Mouse (Mus musculus): ENCODE results near the gene 1700092M07Rik.

1700092M07Rik gene

DNA sequence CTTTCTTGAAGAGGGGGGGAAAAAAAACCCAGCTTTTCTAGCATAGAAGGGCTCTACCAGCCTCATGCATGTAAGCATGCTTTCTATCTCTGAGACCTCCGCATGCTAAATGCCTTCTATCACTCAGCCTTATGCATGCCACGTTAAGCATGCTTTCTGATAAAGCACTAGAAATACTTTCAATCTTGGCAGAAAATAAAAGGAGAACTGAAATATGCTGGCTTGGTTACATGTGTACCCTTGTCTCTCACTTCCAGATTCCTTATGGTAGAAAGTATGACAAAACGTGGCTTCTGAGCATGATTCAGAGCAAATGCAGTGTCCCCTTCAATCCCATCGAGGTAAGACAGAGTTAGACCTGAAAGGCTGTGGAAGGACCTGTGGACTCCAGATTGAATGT lies 22.8 kb downstream of the 1700092M07Rik start:
- TF ChIP-seq POU5F1 (IDR thresholded peaks at IDR 0.05; ENCODE audit: borderline replicate concordance, low read length) (no peak), NANOG (IDR thresholded peaks at IDR 0.05; ENCODE audit: borderline replicate concordance, low read length) (no peak), CTCF (conservative IDR thresholded peaks at IDR 0.05; ENCODE audit: low read length) (no peak)
- no peaks in the 10 kb centered on the region for H3K27me3 ChIP-seq (ENCODE audit: insufficient read depth, low read length)
- peaks cover 29% of the 10 kb centered on the region for H3K4me1 ChIP-seq (replicated peaks; ENCODE audit: low read depth, low read length)
- H3K9me3 ChIP-seq (ENCODE audit: low read length) = peaks cover 8% of the 10 kb centered on the region; the same call in 1 of the 2 replicates
- H3K4me3 ChIP-seq (replicated peaks; ENCODE audit: low read length) = no peak overlapping the region
- peaks cover 72% of the 10 kb centered on the region for H3K36me3 ChIP-seq (ENCODE audit: insufficient read depth, low read length)

- TF ChIP-seq POU5F1 (IDR thresholded peaks at IDR 0.05; ENCODE audit: borderline replicate concordance, low read length) (no peak), CTCF (conservative IDR thresholded peaks at IDR 0.05; ENCODE audit: low read length) (no peak), NANOG (IDR thresholded peaks at IDR 0.05; ENCODE audit: borderline replicate concordance, low read length) (no peak)
- peaks cover 8% of the 10 kb centered on the region; the same call in 1 of the 2 replicates for H3K9me3 ChIP-seq (ENCODE audit: low read length)
- peaks cover 20% of the 10 kb centered on the region for H3K4me1 ChIP-seq (replicated peaks; ENCODE audit: low read depth, low read length)
- peaks cover 92% of the 10 kb centered on the region for H3K36me3 ChIP-seq (ENCODE audit: insufficient read depth, low read length)
- no peak overlapping the region for H3K4me3 ChIP-seq (replicated peaks; ENCODE audit: low read length)
- H3K27me3 ChIP-seq (ENCODE audit: insufficient read depth, low read length) = no peaks in the 10 kb centered on the region
These were observed 25.0 kb downstream of the 1700092M07Rik start for GRCm38 (mm10) chr19:8765562-8765961.

- no peaks in the 10 kb centered on the region for H3K27me3 ChIP-seq (ENCODE audit: insufficient read depth, low read length)
- peaks cover 44% of the 10 kb centered on the region for H3K4me1 ChIP-seq (replicated peaks; ENCODE audit: low read depth, low read length)
- peaks cover 71% of the 10 kb centered on the region for H3K36me3 ChIP-seq (ENCODE audit: insufficient read depth, low read length)
- peak within 1 kb of the TSS; percentile 98 for H3K4me3 ChIP-seq (replicated peaks; ENCODE audit: low read length)
- TF ChIP-seq NANOG (IDR thresholded peaks at IDR 0.05; ENCODE audit: borderline replicate concordance, low read length) = no peak
- TF ChIP-seq CTCF (conservative IDR thresholded peaks at IDR 0.05; ENCODE audit: low read length) = no peak
- no peak for TF ChIP-seq POU5F1 (IDR thresholded peaks at IDR 0.05; ENCODE audit: borderline replicate concordance, low read length)
- H3K9me3 ChIP-seq (ENCODE audit: low read length) = peaks cover 1% of the 10 kb centered on the region; the same call in 1 of the 2 replicates
These were observed 30.2 kb downstream of the 1700092M07Rik start, which contains the start of gene Tmem223 for GRCm38 (mm10) chr19:8770567-8771270. Gene Tmem223 (plus strand): TSS chr19:8770996.

GRCm38 (mm10) chr19:8772996-8773395 lies 32.5 kb downstream of the 1700092M07Rik start:
- Histone ChIP-seq H3K4me1 (replicated peaks; ENCODE audit: low read depth, low read length) (peaks cover 58% of the 10 kb centered on the region), H3K36me3 (ENCODE audit: insufficient read depth, low read length) (peaks cover 61% of the 10 kb centered on the region), H3K4me3 (replicated peaks; ENCODE audit: low read length) (peak overlapping the region; percentile 92), H3K27me3 (ENCODE audit: insufficient read depth, low read length) (no peaks in the 10 kb centered on the region), H3K9me3 (ENCODE audit: low read length) (no peaks in the 10 kb centered on the region)
- no peak for TF ChIP-seq NANOG (IDR thresholded peaks at IDR 0.05; ENCODE audit: borderline replicate concordance, low read length)
- TF ChIP-seq CTCF (conservative IDR thresholded peaks at IDR 0.05; ENCODE audit: low read length) = no peak
- no peak for TF ChIP-seq POU5F1 (IDR thresholded peaks at IDR 0.05; ENCODE audit: borderline replicate concordance, low read length)

DNA sequence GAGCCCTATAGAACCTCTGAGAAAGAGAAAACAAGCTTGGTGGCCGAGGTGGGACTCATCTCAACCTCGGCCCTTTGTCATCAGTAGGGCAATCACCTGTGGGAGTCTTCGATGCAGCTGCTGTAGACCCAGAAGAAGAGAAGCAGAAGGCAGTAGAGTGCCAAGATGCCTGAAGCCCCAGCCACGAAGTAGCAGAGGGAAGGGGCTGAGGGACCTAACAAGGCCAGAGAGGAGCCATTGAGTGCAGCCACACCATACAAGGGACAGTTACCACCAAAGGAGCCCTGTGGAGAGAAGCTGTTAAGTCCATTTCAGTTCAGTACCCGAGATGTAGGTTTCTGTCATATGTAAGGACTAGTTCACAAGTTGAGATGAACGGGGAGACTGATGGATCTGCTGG lies 32.9 kb downstream of the 1700092M07Rik start:
- Histone ChIP-seq H3K27me3 (ENCODE audit: insufficient read depth, low read length) (no peaks in the 10 kb centered on the region), H3K4me3 (replicated peaks; ENCODE audit: low read length) (peak overlapping the region; percentile 92), H3K9me3 (ENCODE audit: low read length) (no peaks in the 10 kb centered on the region), H3K36me3 (ENCODE audit: insufficient read depth, low read length) (peaks cover 61% of the 10 kb centered on the region), H3K4me1 (replicated peaks; ENCODE audit: low read depth, low read length) (peaks cover 58% of the 10 kb centered on the region)
- TF ChIP-seq CTCF (conservative IDR thresholded peaks at IDR 0.05; ENCODE audit: low read length) (no peak), NANOG (IDR thresholded peaks at IDR 0.05; ENCODE audit: borderline replicate concordance, low read length) (no peak), POU5F1 (IDR thresholded peaks at IDR 0.05; ENCODE audit: borderline replicate concordance, low read length) (no peak)

- Histone ChIP-seq H3K9me3 (ENCODE audit: low read length) (no peaks in the 10 kb centered on the region), H3K4me1 (replicated peaks; ENCODE audit: low read depth, low read length) (peaks cover 58% of the 10 kb centered on the region), H3K4me3 (replicated peaks; ENCODE audit: low read length) (peak within 1 kb of the TSS; percentile 92), H3K27me3 (ENCODE audit: insufficient read depth, low read length) (no peaks in the 10 kb centered on the region), H3K36me3 (ENCODE audit: insufficient read depth, low read length) (peaks cover 58% of the 10 kb centered on the region)
- no peak for TF ChIP-seq NANOG (IDR thresholded peaks at IDR 0.05; ENCODE audit: borderline replicate concordance, low read length)
- TF ChIP-seq CTCF (conservative IDR thresholded peaks at IDR 0.05; ENCODE audit: low read length) = no peak
- no peak for TF ChIP-seq POU5F1 (IDR thresholded peaks at IDR 0.05; ENCODE audit: borderline replicate concordance, low read length)
These were observed 33.7 kb downstream of the 1700092M07Rik start, which contains the start of gene Tmem179b for GRCm38 (mm10) chr19:8774086-8774835. Gene Tmem179b (minus strand): TSS chr19:8774467.

DNA sequence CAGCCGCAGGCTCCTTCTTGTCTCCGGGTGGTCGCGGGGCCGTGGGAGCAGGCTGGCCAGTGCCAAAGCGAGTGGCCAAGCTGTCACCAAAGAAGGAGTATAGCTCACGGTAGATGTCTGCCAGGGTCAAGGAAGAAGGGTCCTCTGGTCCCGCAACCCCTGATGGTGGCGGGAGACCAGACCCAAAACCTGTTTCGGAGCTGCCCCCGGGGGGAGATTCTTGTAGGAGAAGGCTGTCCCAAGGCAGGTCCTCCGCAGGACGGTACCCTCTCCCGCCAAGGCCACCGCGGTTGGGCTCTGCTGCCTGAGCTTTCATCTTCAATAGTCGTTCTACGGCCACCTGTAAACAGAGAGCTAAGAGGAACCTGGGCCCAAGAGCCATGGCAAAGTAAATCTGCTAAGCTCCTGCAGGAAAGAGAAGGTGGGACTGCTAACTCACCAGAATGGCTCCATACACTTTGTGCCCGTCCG lies 34.5 kb downstream of the 1700092M07Rik start:
- H3K27me3 ChIP-seq (ENCODE audit: insufficient read depth, low read length) = no peaks in the 10 kb centered on the region
- peak overlapping the region; percentile 92 for H3K4me3 ChIP-seq (replicated peaks; ENCODE audit: low read length)
- TF ChIP-seq CTCF (conservative IDR thresholded peaks at IDR 0.05; ENCODE audit: low read length) = no peak
- TF ChIP-seq POU5F1 (IDR thresholded peaks at IDR 0.05; ENCODE audit: borderline replicate concordance, low read length) = no peak
- TF ChIP-seq NANOG (IDR thresholded peaks at IDR 0.05; ENCODE audit: borderline replicate concordance, low read length) = no peak
- no peaks in the 10 kb centered on the region for H3K9me3 ChIP-seq (ENCODE audit: low read length)
- H3K36me3 ChIP-seq (ENCODE audit: insufficient read depth, low read length) = peaks cover 56% of the 10 kb centered on the region
- peaks cover 54% of the 10 kb centered on the region for H3K4me1 ChIP-seq (replicated peaks; ENCODE audit: low read depth, low read length)

Data from E14TG2a.4 (cell line).